Mouse (Mus musculus): ENCODE measurements around the gene Sergef. TPM values are rescaled to one million over a fixed set of nuclear protein-coding genes. Genes with fewer than 3 reads are reported as not detected.
A peak's percentile ranks its signal among the peaks of the same experiment; 100 is the strongest.

The Sergef gene
- polyA plus RNA-seq, 1 experiment from 2014 or later: 12.7 TPM

- no peak overlapping the region for H3K27ac ChIP-seq (replicated peaks)
- peak overlapping the region; percentile 66 for H3K4me3 ChIP-seq
- H3K4me1 ChIP-seq: peaks cover 30% of the 10 kb centered on the region
- no peaks in the 10 kb centered on the region for H3K36me3 ChIP-seq (replicated peaks)
- H3K27me3 ChIP-seq (replicated peaks; ENCODE audit: low read depth, poor library complexity, severe bottlenecking): peaks cover 92% of the 10 kb centered on the region
- peak; percentile 15 for DNase-seq (ENCODE audit: low spot score)
- no peaks in the 10 kb centered on the region for H3K9me3 ChIP-seq
- 12% methylated on average over 70 of the region's 70 CpGs for WGBS
Observed at GRCm38 (mm10) chr7:46397732-46398333, 241.8 kb downstream of the Sergef start.

- Histone ChIP-seq H3K27ac (replicated peaks) (peak overlapping the region; percentile 40; the same call in 1 of the 2 replicates), H3K36me3 (replicated peaks) (no peaks in the 10 kb centered on the region), H3K9me3 (no peaks in the 10 kb centered on the region), H3K4me3 (peak overlapping the region; percentile 66), H3K4me1 (peaks cover 30% of the 10 kb centered on the region), H3K27me3 (replicated peaks; ENCODE audit: low read depth, poor library complexity, severe bottlenecking) (peaks cover 93% of the 10 kb centered on the region)
- peak; percentile 19 for DNase-seq (ENCODE audit: low spot score)
- 2% methylated on average over 64 of the region's 64 CpGs for WGBS
Observed at GRCm38 (mm10) chr7:46396928-46397731, 242.5 kb downstream of the Sergef start.

DNA sequence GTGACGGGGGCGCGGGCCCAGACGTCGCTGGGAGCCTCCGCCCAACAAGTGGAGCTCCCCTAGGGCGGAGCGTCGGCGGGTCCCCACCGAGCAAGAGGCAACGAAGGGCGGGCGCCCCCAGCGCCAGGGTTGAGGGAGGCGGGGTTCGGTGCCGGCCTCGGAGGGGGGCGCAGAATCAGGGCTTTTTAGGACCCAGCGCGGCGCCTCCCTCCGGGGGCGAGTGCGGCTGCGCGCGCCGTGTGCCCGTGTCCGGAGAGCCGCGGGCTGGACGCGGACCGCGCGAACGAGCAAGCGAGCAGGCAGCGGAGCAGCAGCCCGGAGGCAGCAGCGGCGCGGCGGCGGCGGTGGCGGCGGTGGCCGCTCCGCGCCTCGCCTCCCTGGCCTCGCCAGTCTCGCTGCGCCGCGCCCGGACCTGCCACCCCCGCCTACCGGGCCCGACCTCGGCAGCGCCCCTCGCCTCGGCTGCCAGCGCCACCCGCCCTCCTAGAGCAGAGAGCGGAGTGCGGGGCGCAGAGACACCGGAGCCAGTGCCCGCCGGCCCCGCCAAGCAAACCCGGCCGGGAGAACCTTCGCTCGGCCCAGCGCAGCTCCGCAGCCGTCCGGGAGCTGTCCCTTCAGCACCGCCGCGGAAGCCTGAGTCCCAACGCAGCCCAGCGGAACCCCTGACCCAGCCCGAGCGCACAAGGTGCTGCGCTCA lies 243.2 kb downstream of the Sergef start, which contains the start of gene Kcnc1:
Gene Kcnc1, plus strand, starts transcription at position 267 of the 697 bp plus-strand sequence.
- no peaks in the 10 kb centered on the region for H3K9me3 ChIP-seq
- WGBS: under 1% methylated on average over 82 of the region's 93 CpGs
- peaks cover 93% of the 10 kb centered on the region for H3K27me3 ChIP-seq (replicated peaks; ENCODE audit: low read depth, poor library complexity, severe bottlenecking)
- peak within 1 kb of the TSS; percentile 66 for H3K4me3 ChIP-seq
- H3K36me3 ChIP-seq (replicated peaks): no peaks in the 10 kb centered on the region
- DNase-seq (ENCODE audit: low spot score): peak; percentile 90
- H3K27ac ChIP-seq (replicated peaks): peak within 1 kb of the TSS; percentile 40; the same call in 1 of the 2 replicates
- peaks cover 30% of the 10 kb centered on the region for H3K4me1 ChIP-seq

- 31% methylated on average over 6 of the region's 6 CpGs for WGBS
- H3K36me3 ChIP-seq (replicated peaks): no peaks in the 10 kb centered on the region
- peak overlapping the region; percentile 66 for H3K4me3 ChIP-seq
- H3K4me1 ChIP-seq: peaks cover 30% of the 10 kb centered on the region
- no peak for DNase-seq (ENCODE audit: low spot score)
- H3K9me3 ChIP-seq: no peaks in the 10 kb centered on the region
- H3K27ac ChIP-seq (replicated peaks): no peak overlapping the region
- peaks cover 85% of the 10 kb centered on the region for H3K27me3 ChIP-seq (replicated peaks; ENCODE audit: low read depth, poor library complexity, severe bottlenecking)
Observed at GRCm38 (mm10) chr7:46395571-46395970, 244.0 kb downstream of the Sergef start.

- H3K36me3 ChIP-seq (replicated peaks): no peaks in the 10 kb centered on the region
- H3K27me3 ChIP-seq (replicated peaks; ENCODE audit: low read depth, poor library complexity, severe bottlenecking): peaks cover 79% of the 10 kb centered on the region
- no peak overlapping the region for H3K27ac ChIP-seq (replicated peaks)
- no peak overlapping the region for H3K4me3 ChIP-seq
- 60% methylated on average over 4 of the region's 4 CpGs for WGBS
- DNase-seq (ENCODE audit: low spot score): no peak
- H3K9me3 ChIP-seq: no peaks in the 10 kb centered on the region
- H3K4me1 ChIP-seq: peaks cover 30% of the 10 kb centered on the region
Observed at GRCm38 (mm10) chr7:46394933-46395332, 244.7 kb downstream of the Sergef start.

GRCm38 (mm10) chr7:46393718-46394511 lies 245.7 kb downstream of the Sergef start:
- Histone ChIP-seq H3K4me3 (no peak overlapping the region), H3K9me3 (no peaks in the 10 kb centered on the region), H3K27me3 (replicated peaks; ENCODE audit: low read depth, poor library complexity, severe bottlenecking) (peaks cover 68% of the 10 kb centered on the region), H3K4me1 (peaks cover 30% of the 10 kb centered on the region), H3K27ac (replicated peaks) (no peak overlapping the region), H3K36me3 (replicated peaks) (no peaks in the 10 kb centered on the region)
- no peak for DNase-seq (ENCODE audit: low spot score)
- 54% methylated on average over 12 of the region's 12 CpGs for WGBS

Other genes with a start within 250 kb of the Sergef start
- 0.58 and 0.69 TPM in 2 replicates for gene Kcnc1, start 243.3 kb downstream of the Sergef start, polyA plus RNA-seq (2016; fragmentation: Nextera tagmentation; extraction: Ambion mirVana)
- gene Tph1, start 32.7 kb upstream of the Sergef start, polyA plus RNA-seq (2016; fragmentation: Nextera tagmentation; extraction: Ambion mirVana): 0.25 and 0.27 TPM in 2 replicates
- gene Saal1, start 70.9 kb upstream of the Sergef start, polyA plus RNA-seq (2016; fragmentation: Nextera tagmentation; extraction: Ambion mirVana): 40.7 and 46.0 TPM in 2 replicates
- not detected in 2 replicates for gene Saa3, start 75.9 kb upstream of the Sergef start, polyA plus RNA-seq (2016; fragmentation: Nextera tagmentation; extraction: Ambion mirVana)
- not detected in 2 replicates for gene Saa4, start 92.8 kb upstream of the Sergef start, polyA plus RNA-seq (2016; fragmentation: Nextera tagmentation; extraction: Ambion mirVana)
- 1.3 and 1.5 TPM in 2 replicates for gene Saa1, start 103.2 kb upstream of the Sergef start, polyA plus RNA-seq (2016; fragmentation: Nextera tagmentation; extraction: Ambion mirVana)
- gene Saa2, start 112.0 kb upstream of the Sergef start, polyA plus RNA-seq (2016; fragmentation: Nextera tagmentation; extraction: Ambion mirVana): 1.5 and 1.8 TPM in 2 replicates
- 17.6 and 19.2 TPM in 2 replicates for gene Hps5, start 156.3 kb upstream of the Sergef start, polyA plus RNA-seq (2016; fragmentation: Nextera tagmentation; extraction: Ambion mirVana)
- 49.3 and 50.6 TPM in 2 replicates for gene Gtf2h1, start 156.3 kb upstream of the Sergef start, polyA plus RNA-seq (2016; fragmentation: Nextera tagmentation; extraction: Ambion mirVana)
- 2,643 and 3,168 TPM in 2 replicates for gene Ldha, start 201.7 kb upstream of the Sergef start, polyA plus RNA-seq (2016; fragmentation: Nextera tagmentation; extraction: Ambion mirVana)
- 0.31 TPM in 1 of 2 replicates, not detected in the other for gene Ldhc, start 221.4 kb upstream of the Sergef start, polyA plus RNA-seq (2016; fragmentation: Nextera tagmentation; extraction: Ambion mirVana)